Comparison of ENCODE assay signal across 8 mouse cellular contexts in the genomic region with DNA sequence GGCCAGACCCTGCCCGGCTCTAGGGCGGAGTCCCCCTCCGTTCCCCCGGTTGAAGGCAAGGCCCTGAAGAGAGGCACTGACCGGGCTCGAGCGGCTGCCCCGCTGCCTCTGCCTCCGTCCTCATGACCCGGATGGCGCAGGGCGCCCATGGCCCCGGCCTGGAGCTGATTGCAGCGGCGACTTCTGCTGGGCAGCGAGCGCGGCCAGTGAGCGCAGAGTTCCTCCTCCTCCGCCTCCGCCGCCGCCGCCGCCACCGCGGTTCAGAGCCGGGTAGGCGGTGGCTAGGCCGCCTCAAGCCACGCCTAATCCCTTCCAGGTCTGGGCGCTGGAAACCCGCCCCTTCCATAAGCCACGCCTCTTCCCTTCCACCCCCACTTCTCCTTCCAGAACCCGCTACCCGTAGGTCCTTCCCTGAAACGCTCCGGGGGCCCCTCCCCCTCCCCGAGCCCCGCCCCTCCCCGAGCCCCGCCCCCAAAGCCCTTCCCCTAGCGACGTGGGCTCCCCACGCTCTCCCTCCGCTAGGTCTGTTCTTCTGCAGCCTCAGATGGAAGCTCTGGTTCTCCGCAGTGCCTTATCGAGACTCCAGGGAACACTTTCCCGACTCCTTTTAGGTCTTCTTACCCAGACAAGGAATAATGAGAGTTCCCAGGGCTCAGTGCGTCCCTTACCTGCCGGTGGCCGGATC. TPM values are rescaled to one million over a fixed set of nuclear protein-coding genes. Genes with fewer than 3 reads are reported as not detected.
A peak's percentile ranks its signal among the peaks of the same experiment; 100 is the strongest.
DNase-seq lines count a peak whose midpoint lies in the region; ATAC-seq and TF ChIP-seq lines count a peak whose summit lies in the region.

A gene (plus strand): TSS at position 479 of the 685 bp plus-strand sequence.

- no peaks in the 10 kb centered on the region for H3K27me3 ChIP-seq in Patski
- H3K27me3 ChIP-seq in hindbrain, embryonic 14.5 days (ENCODE audit: control insufficient read depth, insufficient read depth, low read length), result no peaks in the 10 kb centered on the region

- no peak for TF ChIP-seq CTCF in Patski (IDR thresholded peaks at IDR 0.05)

- H3K4me2 ChIP-seq in hindbrain, embryonic 14.5 days (replicated peaks), result peak within 1 kb of the TSS; percentile 83

- WGBS in hindbrain, embryonic 14.5 days, result under 1% methylated on average over 41 of the region's 52 CpGs

- peak; percentile 64 for DNase-seq in Patski (ENCODE audit: low read depth, low spot score)
- DNase-seq in cerebellum, postnatal 14 days, result peak; percentile 90 to 93
- peak; percentile 59 to 74 for DNase-seq in frontal cortex, postnatal 25 days (ENCODE audit: low spot score in 2 of 2)
- DNase-seq in hindbrain, embryonic 14.5 days (ENCODE audit: low spot score), result peak; percentile 92
- peak; percentile 90 to 91 for DNase-seq in layer of hippocampus, postnatal 36 days
- peak; percentile 97 for DNase-seq in lung, postnatal 36 days
- peak; percentile 98 for DNase-seq in retina, postnatal 1 day
- peak; percentile 85 to 92 for DNase-seq in urinary bladder, adult 18-20 months (ENCODE audit: low spot score in 2 of 2)

- peak; percentile 96 for ATAC-seq in Patski
- ATAC-seq in hindbrain, embryonic 14.5 days (ENCODE audit: low FRiP score), result peak; percentile 96

- POLR2A ChIA-PET in Patski (lab: Charles Lee), result interaction anchor here (0.6 to 1.3 kb wide), 4 partner anchors 10 to 21 kb away, joined by 3 to 4 read pairs (median 3); no protein-coding TSS in a partner anchor

- H3K9me3 ChIP-seq in hindbrain, embryonic 14.5 days (ENCODE audit: control insufficient read depth, low read length), result no peaks in the 10 kb centered on the region

- CTCF ChIA-PET in Patski (lab: Charles Lee), result interaction anchor here (0.9 kb wide), 1 partner anchor 43 kb away, joined by 3 read pairs; a partner anchor contains a TSS

- H3K27ac ChIP-seq in hindbrain, embryonic 14.5 days, result peak within 1 kb of the TSS; percentile 93

- in situ Hi-C loops in Patski (cut with MboI; ENCODE audit: low pct_unique_long_range_greater_than_20kb), result no loop called here

- H3K36me3 ChIP-seq in hindbrain, embryonic 14.5 days (replicated peaks; ENCODE audit: control insufficient read depth, insufficient read depth), result peaks cover 29% of the 10 kb centered on the region

- H3K9ac ChIP-seq in hindbrain, embryonic 14.5 days, result peak within 1 kb of the TSS; percentile 86

- H3K4me1 ChIP-seq in hindbrain, embryonic 14.5 days (replicated peaks; ENCODE audit: control insufficient read depth, insufficient read depth, low read length), result peaks cover 22% of the 10 kb centered on the region

- peak within 1 kb of the TSS; percentile 77 for H3K4me3 ChIP-seq in hindbrain, embryonic 14.5 days (replicated peaks; ENCODE audit: low read length)

RNA-seq across cellular contexts. Expression of the gene that starts here (rescaled TPM):
- polyA plus RNA-seq in Patski (2021), result 203 TPM
- polyA plus RNA-seq in hindbrain, embryonic 14.5 days (2014; fragmentation: Nextera tagmentation; extraction: Ambion mirVana), result 118 and 119 TPM in 2 replicates
- 10 to 100 TPM; 73.5 to 83.4 TPM for total RNA-seq in layer of hippocampus, postnatal 36 days (2021)

Comparison
In these comparisons a context has a peak if more than half of its experiments do, and no peak if none do; other contexts are left out.
1. Peak in every context shown above with its lines: DNase-seq, ATAC-seq, H3K4me3 ChIP-seq and H3K27ac ChIP-seq.